Mouse (Mus musculus) NIH3T3 (cell line): ENCODE results near the gene Leng1.

ENCODE experiments used
- DNase-seq: peaks from one replicate; pipeline ENCODE4 v3.0.0-alpha.2; 2012; ENCODE audit warnings: low read depth

Gene Leng1

GRCm38 (mm10) chr7:3692382-3692986 lies 26.8 kb upstream of the Leng1 start, which contains the start of gene Tsen34:
Gene Tsen34, plus strand, starts transcription at chr7:3692863.
- no peak for DNase-seq

- no peak for DNase-seq
Measured at GRCm38 (mm10) chr7:3691919-3692318, 26.3 kb upstream of the Leng1 start.

GRCm38 (mm10) chr7:3685400-3686187 lies 20.0 kb upstream of the Leng1 start:
- no peak for DNase-seq

- DNase-seq = no peak
Measured at GRCm38 (mm10) chr7:3684698-3685097, 19.1 kb upstream of the Leng1 start.

GRCm38 (mm10) chr7:3683908-3684550 lies 18.4 kb upstream of the Leng1 start:
- DNase-seq = no peak

- DNase-seq = no peak
Measured at GRCm38 (mm10) chr7:3677342-3677741, 11.7 kb upstream of the Leng1 start, which contains the start of gene Tmc4. Gene Tmc4, minus strand, starts transcription at chr7:3677553.

GRCm38 (mm10) chr7:3676371-3676770 lies 10.7 kb upstream of the Leng1 start:
- no peak for DNase-seq

GRCm38 (mm10) chr7:3675228-3675548 lies 9.5 kb upstream of the Leng1 start:
- DNase-seq = no peak

- peak; percentile 91 for DNase-seq
Measured at GRCm38 (mm10) chr7:3674507-3675227, 9.0 kb upstream of the Leng1 start.

GRCm38 (mm10) chr7:3666921-3667391 lies 1.3 kb upstream of the Leng1 start:
- DNase-seq = no peak

- DNase-seq = peak; percentile 41
Measured at GRCm38 (mm10) chr7:3664524-3665214, 971 bp downstream of the Leng1 start.

GRCm38 (mm10) chr7:3658578-3658977 lies 7.1 kb downstream of the Leng1 start:
- no peak for DNase-seq

- DNase-seq = no peak
Measured at GRCm38 (mm10) chr7:3656966-3657365, 8.7 kb downstream of the Leng1 start.

- DNase-seq = no peak
Measured at GRCm38 (mm10) chr7:3646641-3647040, 19.0 kb downstream of the Leng1 start.

GRCm38 (mm10) chr7:3646188-3646587 lies 19.5 kb downstream of the Leng1 start:
- DNase-seq = peak; percentile 33

GRCm38 (mm10) chr7:3645488-3646025 lies 20.1 kb downstream of the Leng1 start:
- DNase-seq = no peak

- peak; percentile 99 for DNase-seq
Measured at GRCm38 (mm10) chr7:3644672-3645487, 20.8 kb downstream of the Leng1 start, which contains the start of gene Cnot3. Gene Cnot3, plus strand, starts transcription at chr7:3645268.

GRCm38 (mm10) chr7:3644348-3644671 lies 21.3 kb downstream of the Leng1 start:
- no peak for DNase-seq

GRCm38 (mm10) chr7:3643843-3644242 lies 21.8 kb downstream of the Leng1 start:
- DNase-seq = no peak

GRCm38 (mm10) chr7:3643412-3643811 lies 22.2 kb downstream of the Leng1 start:
- DNase-seq = no peak

GRCm38 (mm10) chr7:3630478-3630815 lies 35.2 kb downstream of the Leng1 start:
- DNase-seq = no peak
